8 mouse cellular contexts compared by ENCODE assay signal in the genomic region with DNA sequence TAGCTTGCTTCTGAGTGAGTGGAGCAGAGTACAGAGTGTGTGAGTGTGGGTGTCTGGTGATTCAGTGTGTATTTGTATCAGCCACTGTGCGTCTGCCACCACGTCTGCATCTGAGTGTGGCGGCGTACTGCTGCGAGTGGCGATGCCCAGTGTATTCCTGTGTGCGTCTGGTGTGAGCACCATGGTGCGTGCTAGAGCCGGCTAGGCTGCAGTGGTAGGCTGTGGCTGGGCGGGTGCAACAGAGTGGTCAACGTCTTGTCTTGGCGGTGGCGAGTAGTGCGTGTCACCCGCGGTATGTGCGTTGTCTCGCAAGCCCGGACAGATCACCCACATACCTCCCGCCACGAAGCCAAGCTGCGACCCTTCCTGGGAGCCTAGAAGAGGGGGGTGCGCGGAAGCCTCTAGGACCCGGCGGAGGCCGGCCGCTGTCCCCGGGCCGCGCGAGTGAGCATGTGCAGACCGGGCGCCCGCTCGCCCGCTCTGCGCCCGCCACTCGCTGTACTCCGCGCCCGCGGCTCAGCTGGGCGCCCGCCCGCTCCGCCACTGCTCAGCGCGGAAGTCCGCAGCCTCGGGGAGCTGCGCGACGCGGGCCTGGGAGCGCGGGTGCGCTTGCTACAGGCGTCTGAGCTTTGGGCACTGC. TPM values are rescaled to one million over a fixed set of nuclear protein-coding genes. Genes with fewer than 3 reads are reported as not detected.
DNase-seq lines count a peak whose midpoint lies in the region; ATAC-seq and TF ChIP-seq lines count a peak whose summit lies in the region.

No protein-coding gene starts in this region.

- no peak overlapping the region for H3K27ac ChIP-seq in thymus, adult 2 months (ENCODE audit: control insufficient read depth, insufficient read depth, low read length)
- H3K27ac ChIP-seq in embryonic facial prominence, embryonic 13.5 days = no peak overlapping the region
- H3K27ac ChIP-seq in lung, embryonic 15.5 days = no peak overlapping the region

- no peaks in the 10 kb centered on the region for H3K27me3 ChIP-seq in thymus, adult 2 months (ENCODE audit: control insufficient read depth, insufficient read depth, low read length)
- H3K27me3 ChIP-seq in embryonic facial prominence, embryonic 13.5 days = peaks cover 56% of the 10 kb centered on the region
- H3K27me3 ChIP-seq in lung, embryonic 15.5 days = peaks cover 41% of the 10 kb centered on the region

- H3K4me2 ChIP-seq in embryonic facial prominence, embryonic 13.5 days = peak overlapping the region; percentile 96
- peak overlapping the region; percentile 84 for H3K4me2 ChIP-seq in lung, embryonic 15.5 days

- TF ChIP-seq POLR2A in thymus, adult 2 months (IDR thresholded peaks at IDR 0.05; ENCODE audit: control insufficient read depth, extremely low read depth, insufficient read depth, low read length, poor library complexity) = no peak

- H3K9me3 ChIP-seq in embryonic facial prominence, embryonic 13.5 days = no peaks in the 10 kb centered on the region
- H3K9me3 ChIP-seq in lung, embryonic 15.5 days = no peaks in the 10 kb centered on the region

- ATAC-seq in embryonic facial prominence, embryonic 13.5 days (ENCODE audit: insufficient number of reproducible peaks, insufficient read depth, low FRiP score, low TSS enrichment, low read depth) = peak; percentile 32
- ATAC-seq in lung, embryonic 15.5 days (ENCODE audit: borderline replicate concordance, extremely low read depth, low FRiP score, low TSS enrichment) = no peak

- H3K4me3 ChIP-seq in thymus, adult 2 months (ENCODE audit: control insufficient read depth, insufficient read depth, low read length) = peak overlapping the region; percentile 44
- peak overlapping the region; percentile 59 for H3K4me3 ChIP-seq in embryonic facial prominence, embryonic 13.5 days
- peak overlapping the region; percentile 54 for H3K4me3 ChIP-seq in lung, embryonic 15.5 days

- WGBS in thymus, adult 2 months = 5% methylated on average over 57 of the region's 60 CpGs
- WGBS in embryonic facial prominence, embryonic 13.5 days = 1% methylated on average over 57 of the region's 60 CpGs
- 2% methylated on average over 46 of the region's 60 CpGs for WGBS in lung, embryonic 15.5 days

- no peak for TF ChIP-seq CTCF in thymus, adult 2 months (IDR thresholded peaks at IDR 0.05; ENCODE audit: borderline replicate concordance, control insufficient read depth, extremely low read depth, insufficient read depth, low read length, poor library complexity)

- intact Hi-C loops in heart, postnatal 14 days (cut with DNase I) = loop anchor here (5.0 kb wide), 1 partner anchor 78 kb away; no protein-coding TSS in a partner anchor

- DNase-seq in thymus, adult 2 months = no peak
- DNase-seq in thymus, postnatal 25 days = no peak
- DNase-seq in heart, postnatal 14 days = peak; percentile 56 to 61
- peak; percentile 69 to 84 for DNase-seq in layer of hippocampus, adult 8-10 months (ENCODE audit: low spot score in 2 of 2)
- peak; percentile 80 to 84 for DNase-seq in right cerebral cortex, adult 2 months (ENCODE audit: low spot score in 2 of 2)
- DNase-seq in c-Kit-positive CD71-positive TER-119-positive erythroid progenitor cells, embryonic 14.5 days (ENCODE audit: low spot score) = no peak

- peak overlapping the region; percentile 64 for H3K9ac ChIP-seq in embryonic facial prominence, embryonic 13.5 days
- H3K9ac ChIP-seq in lung, embryonic 15.5 days = peak overlapping the region; percentile 47

- peaks cover 14% of the 10 kb centered on the region for H3K4me1 ChIP-seq in thymus, adult 2 months (replicated peaks; ENCODE audit: control insufficient read depth, insufficient read depth, low read length)
- H3K4me1 ChIP-seq in embryonic facial prominence, embryonic 13.5 days = peaks cover 13% of the 10 kb centered on the region
- 0 out of 2 replicates have a peak, but pooled peaks cover 8% of the 10 kb centered on the region for H3K4me1 ChIP-seq in lung, embryonic 15.5 days

- H3K36me3 ChIP-seq in thymus, adult 2 months (ENCODE audit: control insufficient read depth, insufficient read depth, low read length) = no peaks in the 10 kb centered on the region
- H3K36me3 ChIP-seq in embryonic facial prominence, embryonic 13.5 days = no peaks in the 10 kb centered on the region
- no peaks in the 10 kb centered on the region for H3K36me3 ChIP-seq in lung, embryonic 15.5 days

RNA-seq across cellular contexts. Expression of gene Wscd1, which starts 0.9 kb away (rescaled TPM):
- 13.6 and 16.6 TPM in 2 replicates for polyA plus RNA-seq in thymus, adult 2 months (2012; rRNA removed)
- 6.1 and 8.0 TPM in 2 replicates for polyA plus RNA-seq in embryonic facial prominence, embryonic 13.5 days (2015; fragmentation: Nextera tagmentation; extraction: Ambion mirVana)
- total RNA-seq in heart, postnatal 14 days (2021) = 10 to 100 TPM; 10.4 to 10.9 TPM
- total RNA-seq in layer of hippocampus, adult 8-10 months (2022) = 100 to 1,000 TPM; 108 to 120 (median 117) TPM
- 11.3 and 11.6 TPM in 2 replicates for polyA plus RNA-seq in lung, embryonic 15.5 days (2015; fragmentation: Nextera tagmentation; extraction: Ambion mirVana)

Comparison
In these comparisons a context has a peak if more than half of its experiments do, and no peak if none do; other contexts are left out.
1. DNase-seq: peak in heart, postnatal 14 days (2 of 2), layer of hippocampus, adult 8-10 months (2 of 2) and right cerebral cortex, adult 2 months (2 of 2); none in thymus, adult 2 months (single experiment), thymus, postnatal 25 days (single experiment) and c-Kit-positive CD71-positive TER-119-positive erythroid progenitor cells, embryonic 14.5 days (single experiment).
2. Peak in every context shown above with its lines, with median percentiles within 50 percentile points of each other: H3K4me3 ChIP-seq.